Mouse (Mus musculus): ENCODE measurements around the gene Tenm4.

The Tenm4 gene

GRCm38 (mm10) chr7:96408161-96408889 is 237.3 kb downstream of the Tenm4 start:
- DNase-seq (ENCODE audit: low spot score) = no peak

GRCm38 (mm10) chr7:96409323-96409880 is 238.4 kb downstream of the Tenm4 start:
- DNase-seq (ENCODE audit: low spot score) = no peak

- DNase-seq (ENCODE audit: low spot score) = no peak
Measured at GRCm38 (mm10) chr7:96413822-96414221, 242.8 kb downstream of the Tenm4 start.

- DNase-seq (ENCODE audit: low spot score) = no peak
Measured at GRCm38 (mm10) chr7:96414290-96415055, 243.4 kb downstream of the Tenm4 start.

GRCm38 (mm10) chr7:96417251-96418004 is 246.4 kb downstream of the Tenm4 start:
- no peak for DNase-seq (ENCODE audit: low spot score)

- no peak for DNase-seq (ENCODE audit: low spot score)
Measured at GRCm38 (mm10) chr7:96418146-96418545, 247.1 kb downstream of the Tenm4 start.

- no peak for DNase-seq (ENCODE audit: low spot score)
Measured at GRCm38 (mm10) chr7:96420045-96420444, 249.0 kb downstream of the Tenm4 start.

- DNase-seq (ENCODE audit: low spot score) = no peak
Measured at GRCm38 (mm10) chr7:96420926-96421605, 250.0 kb downstream of the Tenm4 start.

- DNase-seq (ENCODE audit: low spot score) = no peak
Measured at GRCm38 (mm10) chr7:96426954-96427353, 255.9 kb downstream of the Tenm4 start.

- DNase-seq (ENCODE audit: low spot score) = no peak
Measured at GRCm38 (mm10) chr7:96433307-96433706, 262.3 kb downstream of the Tenm4 start.

GRCm38 (mm10) chr7:96438392-96438791 is 267.3 kb downstream of the Tenm4 start:
- DNase-seq (ENCODE audit: low spot score) = no peak

GRCm38 (mm10) chr7:96440161-96440707 is 269.2 kb downstream of the Tenm4 start:
- DNase-seq (ENCODE audit: low spot score) = no peak

- no peak for DNase-seq (ENCODE audit: low spot score)
Measured at GRCm38 (mm10) chr7:96445771-96446170, 274.7 kb downstream of the Tenm4 start.

GRCm38 (mm10) chr7:96447806-96448397 is 276.9 kb downstream of the Tenm4 start:
- no peak for DNase-seq (ENCODE audit: low spot score)

GRCm38 (mm10) chr7:96455957-96456356 is 284.9 kb downstream of the Tenm4 start:
- no peak for DNase-seq (ENCODE audit: low spot score)

- no peak for DNase-seq (ENCODE audit: low spot score)
Measured at GRCm38 (mm10) chr7:96456618-96457017, 285.6 kb downstream of the Tenm4 start.

- DNase-seq (ENCODE audit: low spot score) = no peak
Measured at GRCm38 (mm10) chr7:96457891-96458290, 286.8 kb downstream of the Tenm4 start.

GRCm38 (mm10) chr7:96458992-96459391 is 287.9 kb downstream of the Tenm4 start:
- no peak for DNase-seq (ENCODE audit: low spot score)

GRCm38 (mm10) chr7:96466761-96467160 is 295.7 kb downstream of the Tenm4 start:
- no peak for DNase-seq (ENCODE audit: low spot score)

- DNase-seq (ENCODE audit: low spot score) = no peak
Measured at GRCm38 (mm10) chr7:96470821-96471220, 299.8 kb downstream of the Tenm4 start.

GRCm38 (mm10) chr7:96474560-96475089 is 303.6 kb downstream of the Tenm4 start:
- DNase-seq (ENCODE audit: low spot score) = no peak
